Mouse (Mus musculus) bone marrow, adult 2 months (tissue): Measurements from ENCODE around the gene Ak3.

ENCODE experiments used
- CTCF ChIP-seq: fragments of 200-500 bp; IDR thresholded peaks from 2 replicates; pipeline ENCODE4 v1.5.1; 2011; ENCODE audit warnings: low read length, control low read depth; ENCODE audit not compliant: control insufficient read depth, insufficient read depth
- POLR2A ChIP-seq: fragments of 200-500 bp; IDR thresholded peaks from 2 replicates; pipeline ENCODE4 v1.6.1; 2011; ENCODE audit warnings: low read depth, mild to moderate bottlenecking, control low read depth, low read length, borderline replicate concordance; ENCODE audit not compliant: control insufficient read depth

DNA sequence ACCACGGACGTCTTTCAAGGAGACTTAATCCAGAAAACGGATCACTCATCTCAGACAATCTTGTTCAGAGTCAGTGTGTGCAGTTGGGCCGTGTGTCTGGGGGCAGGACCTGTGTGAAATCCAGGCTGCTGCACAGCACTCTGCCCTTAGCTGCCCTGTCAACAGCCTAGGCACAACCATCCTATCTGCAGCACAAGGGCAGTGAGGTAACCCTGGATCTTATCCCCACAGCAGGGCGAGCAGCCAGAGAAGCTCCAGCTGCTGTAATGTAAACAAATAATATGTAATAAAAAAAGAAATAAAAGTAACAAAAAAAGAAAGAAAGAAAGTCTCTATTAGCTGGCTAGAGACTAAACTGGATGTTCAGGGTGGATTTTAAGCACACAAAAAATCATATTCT lies 21.4 kb upstream of the Ak3 start:
- TF ChIP-seq CTCF: no peak
- TF ChIP-seq POLR2A: no peak
